Mouse (Mus musculus) heart, adult 18-20 months (tissue): ENCODE data around the gene Zfp758. TPM values are rescaled to one million over a fixed set of nuclear protein-coding genes. Genes with fewer than 3 reads are reported as not detected.
A peak's percentile ranks its signal among the peaks of the same experiment; 100 is the strongest.
"Not testable (repeated sequence)": the region's sequence is repeated elsewhere in the genome, so short reads cannot be mapped to it uniquely, and the experiment has no call there.

Source experiments
- DNase-seq, 2 experiments: peaks; one replicate each; pipeline ENCODE4 v3.0.0; 2021 to 2022; ENCODE audit warnings: mixed read lengths in 1 of 2
- long read RNA-seq, 2 experiments: library from polyadenylated mRNA; stranded (forward); transcript quantifications; one replicate each; pipeline ENCODE4 v2.0.0; 2021
- total RNA-seq, 2 experiments: library from RNA; stranded (reverse); gene quantifications; 2 replicates each; pipeline ENCODE4 v1.2.3; 2021

Zfp758 gene
- 1 to 10 TPM; 9.6 to 9.7 TPM for total RNA-seq
- long read RNA-seq, experiment 1, partial matches to known transcripts = 1 of 3 reads
- long read RNA-seq, experiment 1, other reads (novel, unspliced or antisense) = 1 of 3 reads
- long read RNA-seq, experiment 2, partial matches to known transcripts = 0 of 4 reads
- long read RNA-seq, experiment 2, other reads (novel, unspliced or antisense) = 0 of 4 reads

DNA sequence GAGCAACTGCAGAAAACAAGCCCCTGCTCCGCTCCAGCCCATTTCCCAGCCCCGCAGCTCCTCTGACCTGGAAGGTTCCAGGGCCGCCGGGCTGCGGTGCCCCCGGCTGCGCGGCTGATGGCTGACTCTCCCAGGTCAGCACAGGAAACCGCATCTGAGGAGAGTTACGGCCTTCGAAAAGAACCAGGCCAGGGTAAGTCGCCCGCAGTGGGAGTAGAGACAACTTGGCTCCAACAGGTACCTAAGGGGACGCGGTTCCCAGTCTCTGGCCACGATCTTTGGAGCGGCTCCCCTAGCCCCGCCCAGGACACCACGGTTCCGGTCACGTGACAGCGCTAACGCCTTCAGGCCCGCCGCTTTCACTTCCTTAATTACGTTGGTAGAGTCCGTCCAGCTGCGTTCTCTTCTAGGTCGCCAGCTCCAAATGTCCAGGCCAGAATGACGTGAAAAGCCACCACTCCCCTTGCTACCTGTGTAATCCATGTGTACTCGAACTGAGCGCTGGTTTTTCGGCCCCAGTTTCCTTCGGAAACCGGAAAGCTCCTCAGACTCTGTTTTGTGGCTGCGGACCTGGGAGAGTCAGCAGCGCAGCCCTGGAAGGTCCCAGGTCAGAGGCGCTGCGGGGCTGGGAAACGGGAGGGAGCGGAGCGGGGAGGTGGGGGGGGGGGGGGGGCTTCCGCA is at the start of gene Zfp758, which contains the start of gene Zfp944:
TSS of gene Zfp758 (plus strand) at position 353 of the 681 bp plus-strand sequence.
TSS of gene Zfp944 (minus strand) at position 300 of the 681 bp plus-strand sequence.
- peak; percentile 64 to 80 for DNase-seq

DNA sequence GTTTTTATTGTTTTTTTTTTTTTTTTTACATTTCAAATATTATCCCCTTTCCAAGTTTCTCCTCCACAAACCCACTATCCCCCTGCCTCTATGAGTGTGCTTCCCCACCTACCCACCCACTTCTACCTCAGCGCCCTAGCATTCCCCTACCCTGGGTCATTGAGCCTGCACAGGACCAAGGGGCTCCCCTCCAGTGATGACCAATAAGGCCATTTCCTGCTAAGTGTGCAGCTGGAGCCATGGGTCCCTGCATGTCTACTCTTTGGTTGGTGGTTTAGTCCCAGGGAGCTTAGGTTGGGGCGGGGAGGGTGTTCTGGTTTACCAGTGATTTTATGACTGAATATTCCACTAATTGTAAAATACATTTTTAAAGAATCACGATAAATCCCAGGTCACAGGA is 47.0 kb upstream of the Zfp758 start:
- DNase-seq = peak in 1 of 2 experiments; percentile 2

DNA sequence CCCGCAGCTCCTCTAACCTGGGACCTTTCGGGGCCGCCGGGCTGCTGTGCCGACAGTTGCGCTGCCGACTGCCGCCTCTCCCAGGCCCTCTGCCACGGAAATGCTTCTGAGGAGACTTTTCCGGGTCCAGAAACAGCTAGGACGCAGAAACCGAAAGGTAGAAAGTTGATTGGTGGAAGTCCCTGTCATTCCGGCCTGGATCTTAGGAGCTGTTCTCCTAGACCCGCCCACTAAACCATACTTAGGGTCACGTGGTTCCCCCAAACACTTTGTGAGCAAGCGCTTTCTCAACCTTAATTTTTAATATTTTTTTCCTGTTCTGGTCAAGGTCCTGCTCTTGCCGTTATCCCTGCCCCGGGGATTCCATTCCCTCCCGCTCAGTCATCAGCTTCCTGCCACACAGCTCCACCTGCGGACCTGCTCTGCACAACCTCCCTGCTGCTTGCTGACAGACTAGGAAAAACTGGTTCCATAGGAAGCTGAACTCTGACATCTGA is 46.5 kb upstream of the Zfp758 start, which contains the start of gene CT030661.1:
TSS of gene CT030661.1 (minus strand) at position 108 of the 497 bp plus-strand sequence.
- DNase-seq = peak; percentile 93 to 97

DNA sequence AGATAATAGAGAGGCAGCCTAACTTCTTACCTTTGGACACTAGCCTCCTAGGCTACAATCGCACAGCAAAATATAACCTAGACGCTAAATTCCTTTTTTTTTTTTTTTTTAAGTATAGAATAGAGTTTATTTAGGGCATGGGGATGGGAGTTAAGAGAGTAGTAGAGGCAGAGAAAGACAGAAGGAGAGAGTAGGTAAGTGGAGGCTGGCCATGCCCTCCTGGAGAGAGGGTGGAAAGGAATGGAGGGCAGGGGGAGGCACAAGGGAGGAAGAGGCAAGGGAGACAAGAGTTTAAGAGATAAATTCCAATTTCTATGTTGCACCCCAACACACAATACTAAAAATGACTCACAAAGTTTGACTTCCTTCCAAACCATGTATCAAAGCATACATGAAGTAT is 46.0 kb upstream of the Zfp758 start:
- DNase-seq = not testable (repeated sequence)

DNA sequence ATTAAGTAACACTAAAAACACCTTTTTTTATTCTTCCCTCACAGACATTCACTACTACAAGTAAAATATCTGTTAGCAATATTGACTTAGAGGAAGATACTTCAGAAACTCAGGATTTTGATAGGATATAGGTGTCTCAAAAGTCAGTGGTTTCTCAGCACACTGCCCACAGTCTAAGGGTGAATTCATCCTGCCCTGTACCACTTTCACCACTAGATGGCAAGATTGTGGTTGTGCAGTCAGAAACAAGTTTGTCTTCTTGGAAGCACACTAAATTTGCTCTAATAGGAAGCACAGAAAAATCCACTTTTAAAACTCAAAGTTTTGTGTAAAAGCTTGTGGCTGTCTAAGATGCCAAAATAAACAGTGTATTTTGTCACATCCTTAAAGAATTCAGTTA is 8.5 kb upstream of the Zfp758 start:
- DNase-seq = peak; percentile 25 to 43

- DNase-seq = peak in 1 of 2 experiments; percentile 9
Measured at GRCm38 (mm10) chr17:22360572-22360971, 681 bp upstream of the Zfp758 start.

GRCm38 (mm10) chr17:22363895-22364294 is 2.6 kb downstream of the Zfp758 start:
- no peak for DNase-seq

GRCm38 (mm10) chr17:22410756-22411155 is 49.5 kb downstream of the Zfp758 start:
- DNase-seq = peak; percentile 13 to 42

GRCm38 (mm10) chr17:22417510-22417909 is 56.3 kb downstream of the Zfp758 start:
- DNase-seq = peak; percentile 45 to 83

DNA sequence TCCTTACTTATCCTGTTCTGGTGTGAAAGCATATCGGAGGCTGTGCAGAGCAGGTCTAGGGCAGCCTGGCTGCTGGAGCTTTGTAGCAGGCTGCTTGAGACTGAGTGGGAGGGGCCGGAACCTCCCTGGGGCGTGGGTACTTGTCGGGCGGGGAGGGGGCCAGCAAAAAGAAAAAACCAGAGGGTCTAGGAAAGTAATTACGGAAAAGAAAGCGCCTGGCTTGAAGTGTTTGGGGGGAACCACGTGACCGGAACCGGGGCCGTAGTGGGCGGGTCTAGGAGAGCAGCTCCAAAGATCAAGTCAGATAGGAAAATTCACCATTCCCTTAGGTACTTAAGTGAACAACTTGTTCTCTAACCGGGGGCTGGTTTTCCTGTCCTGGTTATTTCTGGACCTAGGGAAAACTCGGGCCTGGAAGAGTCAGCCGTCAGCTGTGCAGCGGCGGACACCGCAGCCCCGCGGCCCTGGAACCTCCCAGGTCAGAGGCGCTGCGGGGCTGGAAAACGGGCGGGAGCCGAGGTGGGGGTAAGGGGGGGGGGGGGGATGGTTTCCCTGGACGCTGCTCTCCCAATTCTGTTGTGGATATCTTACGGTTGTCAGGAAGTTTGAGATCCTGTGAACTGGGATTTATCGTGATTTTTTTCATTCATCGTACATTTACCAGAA is 62.8 kb downstream of the Zfp758 start, which contains the start of gene Zfp946:
TSS of gene Zfp946 (plus strand) at position 271 of the 666 bp plus-strand sequence.
- DNase-seq = peak; percentile 92 to 93

GRCm38 (mm10) chr17:22424636-22425354 is 63.5 kb downstream of the Zfp758 start:
- DNase-seq = peak; percentile 22 to 28

Other genes starting within 250 kb of the Zfp758 start
- under 1 TPM; 0.69 to 0.82 TPM for gene Zfp947, start 195.3 kb upstream of the Zfp758 start, total RNA-seq
- gene Zfp994, start 135.8 kb upstream of the Zfp758 start, total RNA-seq = 1 to 10 TPM; 1.6 to 2.2 TPM
- gene CT030661.1, start 46.6 kb upstream of the Zfp758 start, total RNA-seq = 1 to 10 TPM; 7.1 to 7.3 TPM
- gene Zfp944, start 53 bp upstream of the Zfp758 start, total RNA-seq = 1 to 10 TPM; 4.2 to 4.5 TPM
- gene Zfp946, start 62.8 kb downstream of the Zfp758 start, total RNA-seq = 1 to 10 TPM; 3.3 to 4.1 TPM
- not detected for gene Vmn2r111, start 212.0 kb downstream of the Zfp758 start, total RNA-seq
- not detected for gene Vmn2r112, start 239.5 kb downstream of the Zfp758 start, total RNA-seq